Mouse (Mus musculus) cortical plate, adult 2 months (tissue): ENCODE measurements around the gene 6030445D17Rik. TPM values are rescaled to one million over a fixed set of nuclear protein-coding genes. Genes with fewer than 3 reads are reported as not detected.
A peak's percentile ranks its signal among the peaks of the same experiment; 100 is the strongest.

ENCODE experiments used
- H3K27ac ChIP-seq: fragments of 200-500 bp; 2 replicates; pipeline ENCODE4 v1.5.1; 2012; ENCODE audit warnings: low read length, control low read depth, inconsistent platforms; ENCODE audit not compliant: insufficient read depth
- H3K4me1 ChIP-seq: fragments of 200-500 bp; 2 replicates; pipeline ENCODE4 v1.6.1; 2011; ENCODE audit warnings: low read length; ENCODE audit not compliant: control insufficient read depth, insufficient read depth
- H3K4me3 ChIP-seq: fragments of 200-500 bp; 2 replicates; pipeline ENCODE4 v1.5.1; 2011; ENCODE audit warnings: mild to moderate bottlenecking, low read length, control low read depth; ENCODE audit not compliant: insufficient read depth
- CTCF ChIP-seq: fragments of 200-500 bp; IDR thresholded peaks from 2 replicates; pipeline ENCODE4 v1.5.1; 2011; ENCODE audit warnings: mild to moderate bottlenecking, control low read depth, low read length; ENCODE audit not compliant: insufficient read depth; ENCODE audit errors: extremely low read depth
- POLR2A ChIP-seq: fragments of 200-500 bp; IDR thresholded peaks from 2 replicates; pipeline ENCODE4 v1.6.1; 2011; ENCODE audit warnings: mild to moderate bottlenecking, low read length, control low read depth; ENCODE audit not compliant: insufficient read depth; ENCODE audit errors: extremely low read depth
- polyA plus RNA-seq: library from polyadenylated mRNA; depleted of rRNA; stranded (reverse); fragments of >200 nt; gene quantifications from 2 replicates; pipeline ENCODE4 v1.2.3, GENCODE M21; 2012; rRNA removed

The 6030445D17Rik gene
- polyA plus RNA-seq, result 0.35 and 0.49 TPM in 2 replicates

- Histone ChIP-seq H3K4me3 (peak within 1 kb of the TSS; percentile 82), H3K4me1 (peaks cover 1% of the 10 kb centered on the region; the same call in 1 of the 2 replicates), H3K27ac (peak within 1 kb of the TSS; percentile 93)
- no peak for TF ChIP-seq POLR2A
Measured at GRCm38 (mm10) chr4:136462086-136462838, at the start of gene 6030445D17Rik. 6030445D17Rik (plus strand) TSS chr4:136462250.

- TF ChIP-seq POLR2A, result no peak
- TF ChIP-seq CTCF, result no peak
- H3K27ac ChIP-seq, result no peak overlapping the region
- H3K4me1 ChIP-seq, result no peaks in the 10 kb centered on the region
- H3K4me3 ChIP-seq, result no peak overlapping the region
Measured at GRCm38 (mm10) chr4:136415477-136415876, 46.6 kb upstream of the 6030445D17Rik start.

GRCm38 (mm10) chr4:136418962-136419361, 43.1 kb upstream of the 6030445D17Rik start:
- no peak for TF ChIP-seq CTCF
- no peak for TF ChIP-seq POLR2A
- Histone ChIP-seq H3K27ac (no peak overlapping the region), H3K4me1 (no peaks in the 10 kb centered on the region), H3K4me3 (no peak overlapping the region)

GRCm38 (mm10) chr4:136419386-136419785, 42.7 kb upstream of the 6030445D17Rik start:
- no peaks in the 10 kb centered on the region for H3K4me1 ChIP-seq
- TF ChIP-seq CTCF (no peak), POLR2A (no peak)
- H3K27ac ChIP-seq, result no peak overlapping the region

GRCm38 (mm10) chr4:136423224-136423623, 38.8 kb upstream of the 6030445D17Rik start, which contains the start of gene Htr1d:
Htr1d (plus strand) TSS chr4:136423524.
- H3K4me3 ChIP-seq, result peak within 1 kb of the TSS; percentile 2
- TF ChIP-seq POLR2A (no peak), CTCF (no peak)
- no peaks in the 10 kb centered on the region for H3K4me1 ChIP-seq
- no peak within 1 kb of the TSS for H3K27ac ChIP-seq

More at GRCm38 (mm10) chr4:136419386-136419785, 42.7 kb upstream of the 6030445D17Rik start:
- no peak overlapping the region for H3K4me3 ChIP-seq

- TF ChIP-seq POLR2A (no peak), CTCF (no peak)
- H3K4me3 ChIP-seq, result peak overlapping the region; percentile 2
- H3K27ac ChIP-seq, result no peak overlapping the region
- no peaks in the 10 kb centered on the region for H3K4me1 ChIP-seq
Measured at GRCm38 (mm10) chr4:136424120-136424999, 37.7 kb upstream of the 6030445D17Rik start.

- Histone ChIP-seq H3K27ac (no peak overlapping the region), H3K4me3 (peak overlapping the region; percentile 2), H3K4me1 (no peaks in the 10 kb centered on the region)
- no peak for TF ChIP-seq POLR2A
- TF ChIP-seq CTCF, result no peak
Measured at GRCm38 (mm10) chr4:136425000-136425288, 37.1 kb upstream of the 6030445D17Rik start.

- Histone ChIP-seq H3K4me3 (no peak overlapping the region), H3K4me1 (no peaks in the 10 kb centered on the region), H3K27ac (no peak overlapping the region)
- TF ChIP-seq POLR2A (no peak), CTCF (no peak)
Measured at GRCm38 (mm10) chr4:136430609-136431375, 31.3 kb upstream of the 6030445D17Rik start.

GRCm38 (mm10) chr4:136431376-136431693, 30.7 kb upstream of the 6030445D17Rik start:
- H3K4me3 ChIP-seq, result no peak overlapping the region
- no peak for TF ChIP-seq POLR2A
- peak; percentile 49 for TF ChIP-seq CTCF

More at GRCm38 (mm10) chr4:136431376-136431693, 30.7 kb upstream of the 6030445D17Rik start:
- no peaks in the 10 kb centered on the region for H3K4me1 ChIP-seq
- H3K27ac ChIP-seq, result no peak overlapping the region
